Mouse (Mus musculus): ENCODE results near the gene Pex11g.

The Pex11g gene

GRCm38 (mm10) chr8:3467006-3467885 is at the start of gene Pex11g:
Gene Pex11g (minus strand): TSS chr8:3467680.
- DNase-seq: peak; percentile 98

GRCm38 (mm10) chr8:3517117-3517495 is 49.6 kb upstream of the Pex11g start:
- no peak for DNase-seq

GRCm38 (mm10) chr8:3516450-3517116 is 49.1 kb upstream of the Pex11g start:
- peak; percentile 98 for DNase-seq

GRCm38 (mm10) chr8:3515771-3516417 is 48.4 kb upstream of the Pex11g start:
- peak; percentile 75 for DNase-seq

GRCm38 (mm10) chr8:3515260-3515671 is 47.8 kb upstream of the Pex11g start, which contains the start of gene Pnpla6:
Gene Pnpla6 (plus strand): TSS chr8:3515384.
- DNase-seq: peak; percentile 93

GRCm38 (mm10) chr8:3514681-3515247 is 47.3 kb upstream of the Pex11g start:
- no peak for DNase-seq

GRCm38 (mm10) chr8:3507979-3508754 is 40.7 kb upstream of the Pex11g start:
- no peak for DNase-seq

- DNase-seq: peak; percentile 28
These were observed 34.7 kb upstream of the Pex11g start for GRCm38 (mm10) chr8:3502217-3502616.

- DNase-seq: peak; percentile 99
These were observed 33.0 kb upstream of the Pex11g start, which contains the start of gene Mcoln1 for GRCm38 (mm10) chr8:3500235-3501090. Gene Mcoln1 (plus strand): TSS chr8:3500457.

GRCm38 (mm10) chr8:3499751-3500150 is 32.3 kb upstream of the Pex11g start:
- DNase-seq: no peak

GRCm38 (mm10) chr8:3498583-3498982 is 31.1 kb upstream of the Pex11g start:
- peak; percentile 14 for DNase-seq

- no peak for DNase-seq
These were observed 28.9 kb upstream of the Pex11g start for GRCm38 (mm10) chr8:3496428-3496748.

GRCm38 (mm10) chr8:3495578-3496427 is 28.3 kb upstream of the Pex11g start:
- DNase-seq: peak; percentile 51

GRCm38 (mm10) chr8:3493845-3494208 is 26.3 kb upstream of the Pex11g start:
- DNase-seq: peak; percentile 56

GRCm38 (mm10) chr8:3492901-3493844 is 25.7 kb upstream of the Pex11g start, which contains the start of gene Zfp358:
Gene Zfp358 (plus strand): TSS chr8:3493138.
- DNase-seq: peak; percentile 79

GRCm38 (mm10) chr8:3485192-3485591 is 17.7 kb upstream of the Pex11g start:
- DNase-seq: no peak

GRCm38 (mm10) chr8:3483546-3483945 is 16.1 kb upstream of the Pex11g start:
- no peak for DNase-seq

- DNase-seq: no peak
These were observed 14.8 kb upstream of the Pex11g start for GRCm38 (mm10) chr8:3482240-3482740.

GRCm38 (mm10) chr8:3481605-3482004 is 14.1 kb upstream of the Pex11g start:
- no peak for DNase-seq
